ENCODE assay signal across 8 mouse cellular contexts in genomic region chr7:142016562-142016961, GRCm38 (mm10). TPM values are rescaled to one million over a fixed set of nuclear protein-coding genes. Genes with fewer than 3 reads are reported as not detected.
DNase-seq lines count a peak whose midpoint lies in the region; ATAC-seq and TF ChIP-seq lines count a peak whose summit lies in the region.

No protein-coding gene starts in this region.

- TF ChIP-seq POLR2A in heart, adult 2 months (IDR thresholded peaks at IDR 0.05; ENCODE audit: insufficient read depth, low read depth, low read length), result no peak

- no peak overlapping the region for H3K9ac ChIP-seq in heart, adult 2 months (ENCODE audit: low read depth, low read length)
- no peak overlapping the region for H3K9ac ChIP-seq in heart, embryonic 11.5 days (ENCODE audit: low read depth, low read length)

- H3K27ac ChIP-seq in heart, adult 2 months, result no peak overlapping the region
- no peak overlapping the region for H3K27ac ChIP-seq in heart, embryonic 11.5 days (ENCODE audit: low read depth, low read length)
- H3K27ac ChIP-seq in limb, embryonic 10.5 days, result no peak overlapping the region

- H3K27me3 ChIP-seq in heart, adult 2 months (ENCODE audit: control insufficient read depth, insufficient read depth, low read length), result no peaks in the 10 kb centered on the region
- no peaks in the 10 kb centered on the region for H3K27me3 ChIP-seq in heart, embryonic 11.5 days (ENCODE audit: control insufficient read depth, insufficient read depth, low read length)
- H3K27me3 ChIP-seq in limb, embryonic 10.5 days (ENCODE audit: low read depth, poor library complexity, severe bottlenecking), result no peaks in the 10 kb centered on the region
- H3K27me3 ChIP-seq in splenic B cell, adult 2 months (ENCODE audit: control insufficient read depth, insufficient read depth, low read length, poor library complexity, severe bottlenecking), result no peaks in the 10 kb centered on the region

- no peak overlapping the region for H3K4me3 ChIP-seq in heart, adult 2 months
- no peak overlapping the region for H3K4me3 ChIP-seq in heart, embryonic 11.5 days (ENCODE audit: low read depth, low read length)
- H3K4me3 ChIP-seq in limb, embryonic 10.5 days, result no peak overlapping the region

- TF ChIP-seq EP300 in heart, adult 2 months (IDR thresholded peaks at IDR 0.05; ENCODE audit: insufficient read depth, low read depth, low read length), result 0 out of 2 replicates have a peak, but pooled peaks have one; percentile 67

- H3K4me2 ChIP-seq in heart, embryonic 11.5 days, result no peak overlapping the region

- peak; percentile 98 for TF ChIP-seq CTCF in heart, adult 2 months (IDR thresholded peaks at IDR 0.05)

- intact Hi-C loops in heart, adult 2 months (cut with DNase I), result loop anchor here (2.0 kb wide), 2 partner anchors 52 to 80 kb away; no protein-coding TSS in a partner anchor
- intact Hi-C loops in left cerebral cortex, postnatal 14 days (cut with DNase I), result loop anchor here (2.0 to 5.0 kb wide), 2 partner anchors 41 to 80 kb away; no protein-coding TSS in a partner anchor

- 16% methylated on average over 1 of the region's 1 CpGs for WGBS in heart, adult 2 months
- WGBS in heart, embryonic 11.5 days (ENCODE audit: insufficient replicate concordance), result 73% methylated on average over 1 of the region's 1 CpGs
- 81% methylated on average over 1 of the region's 1 CpGs for WGBS in limb, embryonic 10.5 days

- peak; percentile 46 to 67 for DNase-seq in heart, adult 2 months
- DNase-seq in urinary bladder, postnatal 25 days (ENCODE audit: low spot score), result peak; percentile 38
- DNase-seq in urinary bladder, postnatal 4 days (ENCODE audit: low spot score in 2 of 2), result no peak
- peak; percentile 64 for DNase-seq in embryo, embryonic 10.5 days (ENCODE audit: low spot score)
- DNase-seq in limb, embryonic 10.5 days (ENCODE audit: low spot score), result peak; percentile 41
- DNase-seq in splenic B cell, adult 2 months (ENCODE audit: low read depth, low spot score), result peak; percentile 62
- DNase-seq in left cerebral cortex, postnatal 14 days (ENCODE audit: low spot score in 2 of 2), result no peak

- no peaks in the 10 kb centered on the region for H3K9me3 ChIP-seq in heart, embryonic 11.5 days (replicated peaks; ENCODE audit: control insufficient read depth, low read length)
- H3K9me3 ChIP-seq in limb, embryonic 10.5 days (replicated peaks), result no peaks in the 10 kb centered on the region

- no peaks in the 10 kb centered on the region; the same call in 1 of the 2 replicates for H3K36me3 ChIP-seq in heart, adult 2 months (ENCODE audit: control insufficient read depth, insufficient read depth, low read length)
- H3K36me3 ChIP-seq in heart, embryonic 11.5 days (ENCODE audit: control insufficient read depth, insufficient read depth, low read length), result peaks cover 4% of the 10 kb centered on the region; the same call in 1 of the 2 replicates
- peaks cover 42% of the 10 kb centered on the region for H3K36me3 ChIP-seq in limb, embryonic 10.5 days
- peaks cover 2% of the 10 kb centered on the region; the same call in 1 of the 2 replicates for H3K36me3 ChIP-seq in splenic B cell, adult 2 months (ENCODE audit: control insufficient read depth, insufficient read depth, low read length, poor library complexity, severe bottlenecking)

- peaks cover 1% of the 10 kb centered on the region; the same call in 1 of the 2 replicates for H3K79me2 ChIP-seq in heart, adult 2 months (replicated peaks; ENCODE audit: control insufficient read depth, insufficient read depth, low read length)

- ATAC-seq in heart, embryonic 11.5 days (replicated peaks; ENCODE audit: insufficient number of reproducible peaks, low FRiP score, low TSS enrichment), result no peak

- H3K4me1 ChIP-seq in heart, adult 2 months (ENCODE audit: control insufficient read depth, insufficient read depth, low read length), result peaks cover 11% of the 10 kb centered on the region
- H3K4me1 ChIP-seq in heart, embryonic 11.5 days (ENCODE audit: control insufficient read depth, insufficient read depth, low read length), result 0 out of 2 replicates have a peak, but pooled peaks cover 3% of the 10 kb centered on the region
- H3K4me1 ChIP-seq in limb, embryonic 10.5 days, result peaks cover 5% of the 10 kb centered on the region

RNA-seq across cellular contexts. Expression of gene Mob2, which starts 44.3 kb away (rescaled TPM):
- 10 to 100 TPM; 41.9 to 44.5 TPM for total RNA-seq in heart, adult 2 months (2021)
- polyA plus RNA-seq in heart, adult 2 months (2012; rRNA removed), result 44.8 and 58.9 TPM in 2 replicates
- polyA plus RNA-seq in heart, embryonic 11.5 days (2014; fragmentation: Nextera tagmentation; extraction: Ambion mirVana), result 48.3 and 50.3 TPM in 2 replicates
- polyA plus RNA-seq in limb, embryonic 10.5 days (2016; fragmentation: Nextera tagmentation; extraction: Ambion mirVana), result 67.8 and 74.4 TPM in 2 replicates
- total RNA-seq in left cerebral cortex, postnatal 14 days (2021), result 10 to 100 TPM; 26.4 to 31.7 TPM

Comparison
In these comparisons a context has a peak if more than half of its experiments do, and no peak if none do; other contexts are left out.
1. DNase-seq: peak in heart, adult 2 months (2 of 2), urinary bladder, postnatal 25 days (single experiment), embryo, embryonic 10.5 days (single experiment), limb, embryonic 10.5 days (single experiment) and splenic B cell, adult 2 months (single experiment); none in urinary bladder, postnatal 4 days (0 of 2) and left cerebral cortex, postnatal 14 days (0 of 2).